Mouse (Mus musculus): ENCODE measurements around the gene Rin2. TPM values are rescaled to one million over a fixed set of nuclear protein-coding genes. Genes with fewer than 3 reads are reported as not detected.

Gene Rin2
- polyA plus RNA-seq (2017; shearing (Covaris generic)), result 0.77 TPM

DNA sequence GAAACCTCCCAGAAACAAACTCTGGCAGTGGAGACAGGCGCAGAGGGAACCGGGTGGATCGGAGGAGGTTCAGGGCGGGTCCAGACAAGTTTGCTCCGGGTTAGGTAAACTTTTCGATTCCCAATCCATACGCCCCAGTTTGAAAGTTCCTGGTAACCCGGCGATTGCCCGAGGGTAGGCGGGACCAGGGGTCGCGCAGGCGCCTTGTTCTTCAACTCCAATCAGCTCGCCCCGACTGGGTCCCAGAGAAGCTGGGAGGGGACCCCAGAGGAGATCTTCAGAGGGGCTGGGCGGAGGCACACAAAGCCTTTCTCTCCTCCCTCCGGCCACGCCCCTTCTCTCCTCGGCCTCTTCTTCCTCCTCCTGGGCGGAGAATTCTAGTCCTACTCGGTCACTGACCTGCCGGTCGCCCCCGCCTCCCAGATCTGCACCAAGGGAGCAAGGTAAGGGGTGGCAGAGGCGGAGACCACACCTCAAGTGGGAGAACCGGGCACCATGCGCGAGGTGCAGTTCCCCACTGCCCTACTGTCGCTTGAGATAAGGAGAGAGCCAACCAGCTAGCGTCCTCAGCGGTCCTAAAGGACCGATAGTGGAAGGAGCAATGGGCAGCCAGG is at the start of gene Rin2:
Gene Rin2 (plus strand): TSS at position 74 of the 614 bp plus-strand sequence.

DNA sequence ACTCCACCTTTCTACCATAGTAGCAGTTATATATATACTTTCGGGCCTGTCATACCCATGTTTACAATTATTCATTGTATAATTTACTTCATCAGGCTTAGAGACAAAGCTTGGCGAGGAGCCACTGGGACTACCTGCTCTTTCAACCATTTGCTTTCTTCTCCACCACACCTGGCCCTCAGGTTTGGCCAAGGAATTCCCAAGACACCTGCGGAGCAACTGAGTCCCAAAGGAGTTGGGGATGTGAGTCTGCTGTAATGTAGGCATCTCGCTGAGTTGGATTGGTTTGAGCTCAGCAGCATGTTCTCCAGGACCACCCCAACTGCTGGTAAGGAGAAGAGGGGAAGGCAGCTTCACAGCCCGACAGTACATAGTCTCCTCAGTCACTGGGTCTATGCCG is 226.8 kb downstream of the Rin2 start, which contains the start of gene Naa20:
Gene Naa20 (plus strand): TSS at position 239 of the 400 bp plus-strand sequence.

DNA sequence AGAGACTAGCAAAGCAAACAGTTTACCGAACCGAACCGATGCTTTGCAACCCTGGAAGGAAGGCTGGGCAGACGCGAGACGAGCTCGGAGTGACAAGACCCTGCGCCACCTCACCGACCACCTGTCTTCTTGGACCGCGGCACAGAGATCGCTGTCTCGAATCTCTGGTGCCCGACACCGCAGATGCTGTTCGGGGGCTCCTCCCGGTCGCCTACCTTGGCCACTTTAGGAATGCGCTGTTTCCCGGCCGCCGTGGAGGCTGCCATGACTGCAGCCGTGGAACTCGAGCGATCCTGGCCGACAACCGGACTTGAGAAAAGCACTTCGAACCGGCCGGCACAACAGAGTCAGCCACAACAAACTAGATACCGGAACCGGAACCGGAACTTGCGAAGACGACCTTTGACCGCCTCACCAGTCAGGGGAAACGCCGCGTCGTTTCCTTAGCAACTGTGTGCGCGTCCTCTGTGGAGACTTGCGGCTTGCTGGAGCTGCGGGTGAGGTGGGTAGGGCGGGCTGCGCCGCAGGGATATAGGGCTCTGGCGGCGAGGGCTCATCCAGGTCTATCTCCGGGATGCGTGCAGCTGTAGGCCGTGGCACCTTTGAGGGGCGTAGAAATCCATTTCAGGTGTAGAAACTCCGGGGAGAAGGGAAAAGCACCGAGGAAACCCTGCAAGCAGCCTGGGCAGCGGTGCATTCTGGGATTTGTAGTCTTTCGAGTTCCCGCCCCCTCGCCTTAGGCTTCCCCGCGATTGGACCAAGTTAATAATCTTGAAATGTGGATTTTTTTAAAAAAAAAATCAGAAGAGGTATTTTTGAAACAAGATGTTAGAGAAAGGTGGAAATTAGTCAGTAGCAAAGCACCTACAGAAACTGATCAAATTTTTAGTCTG is 259.6 kb downstream of the Rin2 start, which contains the start of the genes Cfap61 and Crnkl1:
Gene Cfap61 (plus strand): TSS at position 446 of the 893 bp plus-strand sequence.
Gene Crnkl1 (minus strand): TSS at position 676 of the 893 bp plus-strand sequence.

Other genes starting within 250 kb of the Rin2 start
- 67.0 TPM for gene Naa20, start 226.9 kb downstream of the Rin2 start, polyA plus RNA-seq (2017; shearing (Covaris generic))